Mouse (Mus musculus) thymus, postnatal 10 days (tissue): ENCODE data around the gene Ceacam11.
"Not testable (repeated sequence)": the region's sequence is repeated elsewhere in the genome, so short reads cannot be mapped to it uniquely, and the experiment has no call there.

Experiments
- DNase-seq, 2 experiments: peaks; one replicate each; pipeline ENCODE4 v3.0.0; 2021; ENCODE audit warnings: low spot score in 2 of 2

Ceacam11 gene

GRCm38 (mm10) chr7:17971824-17972223 lies at the start of gene Ceacam11:
Gene Ceacam11 (plus strand): TSS chr7:17972124.
- no peak for DNase-seq

- DNase-seq, result not testable (repeated sequence)
These were observed 29.2 kb downstream of the Ceacam11 start for GRCm38 (mm10) chr7:18001131-18001530.

GRCm38 (mm10) chr7:18009589-18009988 lies 37.7 kb downstream of the Ceacam11 start, which contains the start of gene Ceacam13:
Gene Ceacam13 (plus strand): TSS chr7:18009889.
- no peak for DNase-seq
